Mouse (Mus musculus) C2C12 (cell line): ENCODE measurements around the gene Grm4. TPM values are rescaled to one million over a fixed set of nuclear protein-coding genes. Genes with fewer than 3 reads are reported as not detected.
A peak's percentile ranks its signal among the peaks of the same experiment; 100 is the strongest.

Source experiments
- H3K27me3 ChIP-seq: one replicate; pipeline ENCODE4 v1.6.1; 2011; ENCODE audit not compliant: control insufficient read depth, insufficient read depth, insufficient read length
- H3K36me3 ChIP-seq: one replicate; pipeline ENCODE4 v1.6.1; 2011; ENCODE audit not compliant: control insufficient read depth, insufficient read depth
- H3K4me3 ChIP-seq: one replicate; pipeline ENCODE4 v1.5.1; 2011; ENCODE audit warnings: mild to moderate bottlenecking, control low read depth; ENCODE audit not compliant: poor library complexity, insufficient read depth, severe bottlenecking
- H3K79me2 ChIP-seq: one replicate; pipeline ENCODE4 v1.6.1; 2011; ENCODE audit not compliant: control insufficient read depth, insufficient read depth
- H3K79me3 ChIP-seq: one replicate; pipeline ENCODE4 v1.6.1; 2011; ENCODE audit warnings: low read depth, control low read depth
- H3ac ChIP-seq: one replicate; pipeline ENCODE3; 2011; ENCODE audit warnings: low read depth; ENCODE audit not compliant: control insufficient read depth, insufficient read length
- CEBPB ChIP-seq: IDR thresholded peaks from one replicate; pipeline ENCODE4 v1.6.1; 2011; ENCODE audit warnings: low read depth, mild to moderate bottlenecking, control low read depth, moderate library complexity
- CTCF ChIP-seq: IDR thresholded peaks from one replicate; pipeline ENCODE4 v1.5.1; 2011; ENCODE audit not compliant: control insufficient read depth, insufficient read depth, insufficient read length
- FOSL1 ChIP-seq: IDR thresholded peaks from one replicate; pipeline ENCODE4 v1.8.0; 2011; ENCODE audit warnings: mild to moderate bottlenecking, low read length; ENCODE audit not compliant: poor library complexity, insufficient read depth, severe bottlenecking
- MAX ChIP-seq: IDR thresholded peaks from one replicate; pipeline ENCODE4 v1.6.1; 2011; ENCODE audit warnings: mild to moderate bottlenecking, control low read depth
- MYOD1 ChIP-seq: IDR thresholded peaks from one replicate; pipeline ENCODE4 v1.6.1; 2011; ENCODE audit warnings: low read depth; ENCODE audit not compliant: control insufficient read depth, insufficient read length
- MYOG ChIP-seq: IDR thresholded peaks from one replicate; pipeline ENCODE4 v1.6.1; 2011; ENCODE audit not compliant: control insufficient read depth, insufficient read length; ENCODE audit errors: extremely low read depth
- USF1 ChIP-seq: IDR thresholded peaks from one replicate; pipeline ENCODE4 v1.6.1; 2011; ENCODE audit warnings: low read depth, mild to moderate bottlenecking, control low read depth, moderate library complexity
- polyA plus RNA-seq: library from polyadenylated mRNA; unstranded; fragments of >200 nt; fragmentation: generic; extraction: Trizol; gene quantifications from one replicate; pipeline ENCODE4 v1.2.1, GENCODE M21; 2012; ENCODE audit warnings: missing spikeins

Grm4 gene
- polyA plus RNA-seq, 1 experiment: not detected

DNA sequence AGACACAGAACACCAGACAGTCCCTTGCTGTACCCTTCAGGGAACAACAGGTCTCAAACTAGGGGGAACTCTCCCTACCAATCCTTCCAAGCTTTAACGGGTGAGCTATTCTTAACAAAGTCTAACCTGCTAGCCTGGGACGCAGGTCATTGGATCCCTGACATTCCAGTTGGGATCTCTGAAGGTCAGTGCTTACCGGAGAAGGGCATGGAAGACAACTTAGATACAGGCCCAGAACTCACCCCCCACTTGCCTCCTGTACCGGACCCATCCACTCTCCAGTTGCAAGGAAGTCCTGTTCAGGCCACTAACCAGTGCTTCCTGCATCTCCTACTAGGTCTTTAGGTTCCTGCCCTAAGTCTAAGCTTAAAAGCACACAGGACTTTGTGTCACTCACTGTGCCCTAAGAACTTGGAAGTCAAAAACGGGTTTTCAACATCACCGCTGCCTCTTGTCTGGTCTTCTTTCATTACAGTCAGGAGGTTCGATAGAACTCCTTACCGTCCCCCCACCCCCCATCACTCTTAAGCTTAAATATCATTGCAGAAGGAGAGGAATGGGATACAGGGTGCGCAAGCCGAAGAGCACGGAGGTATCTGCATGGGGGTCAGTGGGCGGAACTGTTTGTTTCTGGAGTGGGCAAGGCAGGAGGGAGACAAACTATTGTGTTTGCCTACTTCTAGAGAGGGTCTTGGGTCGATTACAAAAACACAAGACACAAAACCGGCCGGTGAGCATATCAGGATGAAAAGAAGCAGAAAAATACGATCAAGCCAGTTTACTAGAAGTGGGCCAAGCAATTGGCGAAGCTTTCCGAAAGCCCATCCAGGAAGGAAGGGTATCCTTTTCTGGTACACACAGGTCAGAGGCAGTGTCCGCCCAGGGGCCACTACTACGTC lies 33.1 kb upstream of the Grm4 start:
- Histone ChIP-seq H3K79me3 (peaks cover 25% of the 10 kb centered on the region), H3K36me3 (peaks cover 3% of the 10 kb centered on the region), H3K4me3 (no peak overlapping the region), H3ac (peak overlapping the region; percentile 52), H3K27me3 (no peaks in the 10 kb centered on the region), H3K79me2 (peaks cover 29% of the 10 kb centered on the region)
- TF ChIP-seq CTCF: no peak
- TF ChIP-seq USF1: no peak

DNA sequence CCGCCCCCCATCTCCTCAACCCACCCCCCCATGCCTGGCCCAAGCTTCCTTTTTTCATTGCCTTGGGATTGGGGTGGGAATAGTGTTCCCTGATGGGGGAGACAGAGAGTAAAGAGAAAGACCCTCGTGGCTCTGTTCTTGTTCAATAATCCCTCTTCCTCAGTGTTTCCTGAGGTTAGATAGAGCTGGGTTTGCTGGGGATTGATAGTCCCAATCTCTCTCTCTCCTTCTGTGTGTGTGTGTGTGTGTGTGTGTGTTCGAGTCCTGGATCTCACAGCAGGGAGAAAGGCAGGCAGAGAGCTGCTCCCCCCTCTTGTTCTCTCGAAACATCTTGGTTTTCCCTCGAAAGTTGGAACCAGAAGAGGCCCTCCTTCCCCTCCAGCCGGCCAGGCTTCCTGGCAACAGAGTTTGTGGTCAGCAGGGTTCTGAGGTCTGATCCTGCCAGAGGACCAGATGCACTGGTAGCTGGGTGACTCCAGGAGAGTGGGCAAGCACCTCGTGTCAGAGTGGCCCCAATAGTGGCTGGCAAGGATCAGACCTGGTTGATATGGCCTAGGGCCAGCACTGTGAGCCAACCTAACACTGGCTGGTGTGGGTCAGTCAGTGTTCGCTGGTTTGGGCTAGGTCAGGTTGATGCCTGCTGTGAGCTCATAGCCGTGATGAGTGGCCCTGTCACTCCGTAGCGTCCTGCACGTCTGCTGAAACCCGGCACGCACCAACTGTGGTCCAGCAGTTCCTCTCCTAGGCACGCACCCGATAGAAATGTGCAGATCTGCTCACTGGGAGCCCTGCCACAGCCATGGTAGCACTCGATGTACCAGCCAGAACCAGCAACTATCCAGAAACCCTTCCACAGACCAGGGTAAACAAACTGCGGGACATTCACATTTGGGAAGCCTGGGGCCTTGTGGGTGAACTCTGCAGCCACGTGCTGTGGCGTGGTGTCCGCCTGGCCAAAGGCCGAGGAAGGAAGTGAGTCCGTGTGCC lies 31.3 kb upstream of the Grm4 start:
- Histone ChIP-seq H3K79me2 (peaks cover 11% of the 10 kb centered on the region), H3ac (no peak overlapping the region), H3K27me3 (no peaks in the 10 kb centered on the region), H3K79me3 (peaks cover 7% of the 10 kb centered on the region), H3K36me3 (no peaks in the 10 kb centered on the region), H3K4me3 (no peak overlapping the region)
- TF ChIP-seq FOSL1 (no peak), CTCF (no peak), USF1 (no peak), MAX (no peak), MYOG (no peak), MYOD1 (no peak), CEBPB (no peak)

DNA sequence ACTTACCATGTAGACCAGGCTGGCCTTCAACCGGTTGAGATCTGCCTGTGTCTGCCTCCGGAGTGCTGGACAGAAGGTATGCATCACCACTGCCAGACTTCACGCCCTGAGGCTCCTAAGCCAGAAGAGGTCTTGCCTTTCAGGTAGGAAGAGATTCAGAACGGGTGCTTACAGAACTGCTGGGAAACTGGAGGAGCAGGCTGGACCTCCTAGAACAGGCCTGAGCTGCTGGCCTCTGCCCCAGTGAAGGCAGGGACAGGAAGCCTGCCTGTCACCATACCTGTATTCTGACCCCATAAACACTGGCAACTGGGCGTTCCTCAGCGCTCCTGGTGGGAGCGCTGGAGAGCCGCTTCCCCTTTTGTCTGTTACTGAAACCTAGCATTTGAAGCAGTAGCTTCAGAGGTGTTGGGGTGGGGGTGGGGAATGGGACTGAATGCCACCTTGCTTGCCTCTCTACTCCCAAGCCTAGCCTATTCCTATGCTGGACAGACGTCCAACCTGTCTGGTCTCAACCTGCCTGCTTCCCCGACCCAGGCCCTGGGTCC lies 30.3 kb upstream of the Grm4 start:
- Histone ChIP-seq H3K36me3 (no peaks in the 10 kb centered on the region), H3ac (no peak overlapping the region), H3K79me3 (no peaks in the 10 kb centered on the region), H3K27me3 (no peaks in the 10 kb centered on the region), H3K79me2 (peaks cover under 1% of the 10 kb centered on the region), H3K4me3 (no peak overlapping the region)
- TF ChIP-seq MAX (no peak), USF1 (no peak), CEBPB (no peak), FOSL1 (no peak), CTCF (no peak), MYOG (no peak), MYOD1 (no peak)

DNA sequence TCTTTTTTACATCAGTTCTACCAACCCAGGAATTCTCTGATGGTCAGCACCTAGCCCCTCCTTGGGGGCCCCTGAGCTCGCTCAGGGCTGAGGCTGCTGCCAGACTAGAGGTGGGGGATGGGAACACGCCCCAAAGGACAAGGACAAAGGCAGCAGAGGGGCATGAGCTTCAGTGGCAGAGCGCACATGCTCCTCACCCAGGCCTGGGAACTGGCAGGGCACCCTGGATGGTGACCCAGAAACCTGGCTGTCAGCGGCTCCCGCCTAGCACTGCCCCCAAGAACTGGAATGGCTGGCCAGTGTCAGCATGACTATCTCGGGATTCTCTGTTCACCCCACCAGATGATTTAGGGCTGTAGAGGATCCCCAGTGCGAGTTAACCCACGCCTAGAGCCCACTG lies 28.0 kb upstream of the Grm4 start:
- no peaks in the 10 kb centered on the region for H3K27me3 ChIP-seq
- H3K79me3 ChIP-seq: no peaks in the 10 kb centered on the region
- H3K4me3 ChIP-seq: no peak overlapping the region
- H3K36me3 ChIP-seq: no peaks in the 10 kb centered on the region
- H3ac ChIP-seq: no peak overlapping the region
- TF ChIP-seq CTCF (no peak), MYOG (no peak), USF1 (no peak), MAX (no peak), MYOD1 (no peak), FOSL1 (no peak), CEBPB (no peak)
- H3K79me2 ChIP-seq: peaks cover 7% of the 10 kb centered on the region

DNA sequence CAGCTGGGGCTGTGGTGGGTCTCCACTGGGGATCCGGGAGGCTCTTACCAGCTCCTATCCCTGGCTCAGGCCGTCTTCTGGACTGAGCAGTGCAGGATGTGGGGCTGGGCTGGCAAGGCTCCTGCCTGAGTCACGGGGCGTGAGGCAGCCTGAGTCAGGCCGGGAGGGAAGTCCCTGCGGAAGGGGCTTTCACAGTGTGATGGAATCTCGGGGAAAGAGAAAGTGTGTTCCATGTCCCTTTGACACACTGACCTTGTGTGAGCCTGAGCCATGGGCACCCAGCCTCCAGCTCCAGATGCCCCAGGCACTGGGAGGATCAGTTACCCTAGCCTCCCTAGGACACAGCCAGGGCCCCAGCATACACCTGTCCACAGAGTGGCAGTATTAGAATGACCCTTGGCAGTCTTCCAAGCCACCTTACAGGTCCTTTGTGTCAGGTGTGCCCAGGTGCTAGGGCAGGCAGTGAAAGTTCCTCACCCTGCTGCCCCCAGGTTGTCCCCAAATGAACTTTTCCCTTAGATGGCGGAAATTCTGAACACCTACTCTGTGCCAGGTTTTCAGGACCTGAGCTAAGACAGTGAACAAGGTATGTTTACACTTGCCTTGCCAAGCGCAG lies 26.2 kb upstream of the Grm4 start:
- peaks cover 7% of the 10 kb centered on the region for H3K79me2 ChIP-seq
- H3K36me3 ChIP-seq: no peaks in the 10 kb centered on the region
- no peaks in the 10 kb centered on the region for H3K27me3 ChIP-seq
- H3ac ChIP-seq: no peak overlapping the region
- TF ChIP-seq MYOD1 (peak; percentile 22), MYOG (no peak), CEBPB (no peak), USF1 (peak; percentile 26), CTCF (no peak), MAX (peak; percentile 62), FOSL1 (peak; percentile 83)
- H3K79me3 ChIP-seq: no peaks in the 10 kb centered on the region
- no peak overlapping the region for H3K4me3 ChIP-seq
